Mouse (Mus musculus) limb, embryonic 13.5 days (tissue): ENCODE results near the gene Gbx2. TPM values are rescaled to one million over a fixed set of nuclear protein-coding genes. Genes with fewer than 3 reads are reported as not detected.

Experiments
- ATAC-seq: fragments of 200-750 bp; cut with Nextera tagmentation; 2 replicates; pipeline ENCODE4 v1.8.0; 2017; ENCODE audit warnings: low read depth, moderate number of reproducible peaks, moderate TSS enrichment; ENCODE audit not compliant: low FRiP score
- H3K27ac ChIP-seq: fragments of 300-500 bp; sonication (generic); 2 replicates; pipeline ENCODE4 v1.5.1; 2015; ENCODE audit warnings: inconsistent platforms, mild to moderate bottlenecking, moderate library complexity
- H3K27me3 ChIP-seq: fragments of 300-500 bp; sonication (generic); 2 replicates; pipeline ENCODE4 v1.6.1; 2015; ENCODE audit warnings: mild to moderate bottlenecking, inconsistent platforms
- H3K36me3 ChIP-seq: fragments of 300-500 bp; sonication (generic); 2 replicates; pipeline ENCODE4 v1.6.1; 2015; ENCODE audit warnings: inconsistent platforms, mild to moderate bottlenecking, moderate library complexity
- H3K4me1 ChIP-seq: fragments of 300-500 bp; sonication (generic); 2 replicates; pipeline ENCODE4 v1.6.1; 2015; ENCODE audit warnings: inconsistent platforms
- H3K4me2 ChIP-seq: fragments of 300-500 bp; sonication (generic); replicated peaks from 2 replicates; pipeline ENCODE4 v1.6.1; 2015; ENCODE audit warnings: inconsistent platforms, mild to moderate bottlenecking, moderate library complexity
- H3K4me3 ChIP-seq: fragments of 300-500 bp; sonication (generic); 2 replicates; pipeline ENCODE4 v1.5.1; 2015; ENCODE audit warnings: moderate library complexity, mild to moderate bottlenecking, inconsistent platforms
- H3K9ac ChIP-seq: fragments of 300-500 bp; sonication (generic); 2 replicates; pipeline ENCODE4 v1.6.1; 2015; ENCODE audit warnings: mild to moderate bottlenecking, inconsistent platforms
- H3K9me3 ChIP-seq: fragments of 300-500 bp; sonication (generic); 2 replicates; pipeline ENCODE4 v1.6.1; 2016; ENCODE audit warnings: inconsistent platforms
- WGBS: fragments of 180-500 bp; shearing (Covaris S2); methylation state at CpG from one replicate; pipeline ENCODE4 v1.1.7; 2015; 5-methylcytosine and 5-hydroxymethylcytosine counted together
- polyA plus RNA-seq: library from polyadenylated mRNA; unstranded; fragments of >200 nt; fragmentation: Nextera tagmentation; extraction: Ambion mirVana; gene quantifications from 2 replicates; pipeline ENCODE4 v1.2.1, GENCODE M21; 2015

The Gbx2 gene
- polyA plus RNA-seq, 1 experiment from 2014 or later, result 0.11 TPM

GRCm38 (mm10) chr1:89899036-89899435 lies 31.9 kb downstream of the Gbx2 start:
- no peaks in the 10 kb centered on the region for H3K9me3 ChIP-seq
- no peak for ATAC-seq
- no peak overlapping the region for H3K27ac ChIP-seq
- no peaks in the 10 kb centered on the region; the same call in 1 of the 2 replicates for H3K36me3 ChIP-seq
- no peak overlapping the region for H3K9ac ChIP-seq
- 68% methylated on average over 2 of the region's 2 CpGs for WGBS
- no peak overlapping the region for H3K4me3 ChIP-seq
- peaks cover 13% of the 10 kb centered on the region for H3K4me1 ChIP-seq
- H3K27me3 ChIP-seq, result no peaks in the 10 kb centered on the region
- no peak overlapping the region for H3K4me2 ChIP-seq

GRCm38 (mm10) chr1:89895801-89896200 lies 35.2 kb downstream of the Gbx2 start:
- H3K36me3 ChIP-seq, result peaks cover 15% of the 10 kb centered on the region
- no peak overlapping the region for H3K4me3 ChIP-seq
- 82% methylated on average over 5 of the region's 5 CpGs for WGBS
- peaks cover 13% of the 10 kb centered on the region for H3K4me1 ChIP-seq
- no peaks in the 10 kb centered on the region for H3K9me3 ChIP-seq
- no peak for ATAC-seq
- H3K27me3 ChIP-seq, result no peaks in the 10 kb centered on the region
- no peak overlapping the region for H3K27ac ChIP-seq
- H3K4me2 ChIP-seq, result no peak overlapping the region
- H3K9ac ChIP-seq, result no peak overlapping the region

- WGBS, result 70% methylated on average over 7 of the region's 7 CpGs
- no peaks in the 10 kb centered on the region for H3K9me3 ChIP-seq
- H3K4me1 ChIP-seq, result no peaks in the 10 kb centered on the region; the same call in 1 of the 2 replicates
- no peak overlapping the region for H3K9ac ChIP-seq
- no peak overlapping the region for H3K4me2 ChIP-seq
- ATAC-seq, result no peak
- H3K27me3 ChIP-seq, result no peaks in the 10 kb centered on the region
- no peak overlapping the region for H3K4me3 ChIP-seq
- H3K36me3 ChIP-seq, result peaks cover 47% of the 10 kb centered on the region
- no peak overlapping the region for H3K27ac ChIP-seq
Measured at GRCm38 (mm10) chr1:89892281-89892680, 38.7 kb downstream of the Gbx2 start.

- WGBS, result 91% methylated on average over 6 of the region's 6 CpGs
- Histone ChIP-seq H3K27ac (no peak overlapping the region), H3K4me2 (no peak overlapping the region), H3K4me1 (no peaks in the 10 kb centered on the region; the same call in 1 of the 2 replicates), H3K9me3 (no peaks in the 10 kb centered on the region), H3K9ac (no peak overlapping the region), H3K36me3 (peaks cover 49% of the 10 kb centered on the region), H3K4me3 (no peak overlapping the region), H3K27me3 (no peaks in the 10 kb centered on the region)
- no peak for ATAC-seq
Measured at GRCm38 (mm10) chr1:89891400-89891799, 39.6 kb downstream of the Gbx2 start.

- Histone ChIP-seq H3K4me2 (no peak overlapping the region), H3K9me3 (no peaks in the 10 kb centered on the region), H3K9ac (no peak overlapping the region), H3K27me3 (no peaks in the 10 kb centered on the region), H3K4me3 (no peak overlapping the region), H3K36me3 (peaks cover 43% of the 10 kb centered on the region), H3K4me1 (peaks cover 24% of the 10 kb centered on the region), H3K27ac (no peak overlapping the region)
- no peak for ATAC-seq
- 37% methylated on average over 4 of the region's 4 CpGs for WGBS
Measured at GRCm38 (mm10) chr1:89885696-89886095, 45.3 kb downstream of the Gbx2 start.

GRCm38 (mm10) chr1:89884335-89884734 lies 46.6 kb downstream of the Gbx2 start:
- no peak for ATAC-seq
- no peak overlapping the region for H3K9ac ChIP-seq
- H3K36me3 ChIP-seq, result peaks cover 31% of the 10 kb centered on the region
- H3K4me1 ChIP-seq, result peaks cover 27% of the 10 kb centered on the region
- no peak overlapping the region for H3K27ac ChIP-seq
- no peaks in the 10 kb centered on the region for H3K9me3 ChIP-seq
- no peak overlapping the region for H3K4me2 ChIP-seq
- no peaks in the 10 kb centered on the region for H3K27me3 ChIP-seq
- 93% methylated on average over 8 of the region's 8 CpGs for WGBS
- no peak overlapping the region for H3K4me3 ChIP-seq

- H3K27me3 ChIP-seq, result no peaks in the 10 kb centered on the region
- peaks cover 9% of the 10 kb centered on the region; the same call in 1 of the 2 replicates for H3K36me3 ChIP-seq
- no peak overlapping the region for H3K9ac ChIP-seq
- peaks cover 26% of the 10 kb centered on the region for H3K4me1 ChIP-seq
- no peak for ATAC-seq
- H3K9me3 ChIP-seq, result no peaks in the 10 kb centered on the region
- H3K4me3 ChIP-seq, result no peak overlapping the region
- H3K27ac ChIP-seq, result no peak overlapping the region
- WGBS, result 82% methylated on average over 10 of the region's 10 CpGs
- no peak overlapping the region for H3K4me2 ChIP-seq
Measured at GRCm38 (mm10) chr1:89880834-89881233, 50.1 kb downstream of the Gbx2 start.

GRCm38 (mm10) chr1:89880193-89880592 lies 50.8 kb downstream of the Gbx2 start:
- no peak overlapping the region for H3K27ac ChIP-seq
- WGBS, result 56% methylated on average over 8 of the region's 8 CpGs
- ATAC-seq, result no peak
- H3K9ac ChIP-seq, result no peak overlapping the region
- peaks cover 9% of the 10 kb centered on the region; the same call in 1 of the 2 replicates for H3K36me3 ChIP-seq
- no peak overlapping the region for H3K4me3 ChIP-seq
- peaks cover 20% of the 10 kb centered on the region for H3K4me1 ChIP-seq
- H3K9me3 ChIP-seq, result no peaks in the 10 kb centered on the region
- no peaks in the 10 kb centered on the region; the same call in 1 of the 2 replicates for H3K27me3 ChIP-seq
- H3K4me2 ChIP-seq, result no peak overlapping the region

GRCm38 (mm10) chr1:89878496-89878895 lies 52.5 kb downstream of the Gbx2 start:
- 87% methylated on average over 11 of the region's 11 CpGs for WGBS
- Histone ChIP-seq H3K27me3 (no peaks in the 10 kb centered on the region; the same call in 1 of the 2 replicates), H3K27ac (no peak overlapping the region), H3K4me2 (no peak overlapping the region), H3K9ac (no peak overlapping the region), H3K4me3 (no peak overlapping the region), H3K9me3 (no peaks in the 10 kb centered on the region), H3K4me1 (peaks cover 11% of the 10 kb centered on the region; the same call in 1 of the 2 replicates), H3K36me3 (peaks cover 9% of the 10 kb centered on the region; the same call in 1 of the 2 replicates)
- ATAC-seq, result no peak

Other genes with a start within 250 kb of the Gbx2 start
- gene Asb18, start 83.5 kb upstream of the Gbx2 start, polyA plus RNA-seq, result 0.10 and 0.13 TPM in 2 replicates
- 0.10 and 0.47 TPM in 2 replicates for gene Iqca, start 222.2 kb upstream of the Gbx2 start, polyA plus RNA-seq